Mouse (Mus musculus) megakaryocyte-erythroid progenitor cell, adult 5-6 weeks (primary cell): ENCODE measurements around the gene A630095E13Rik. TPM values are rescaled to one million over a fixed set of nuclear protein-coding genes. Genes with fewer than 3 reads are reported as not detected.
"Not testable (repeated sequence)": the region's sequence is repeated elsewhere in the genome, so short reads cannot be mapped to it uniquely, and the experiment has no call there.

Experiments
- ATAC-seq: replicated peaks from 2 replicates; pipeline ENCODE4 v1.8.0; 2016; ENCODE audit warnings: mild to moderate bottlenecking, inconsistent platforms; ENCODE audit not compliant: severe bottlenecking, poor library complexity, low FRiP score, low TSS enrichment
- total RNA-seq, 2 experiments: library from RNA; stranded (forward) in 1 of 2; stranded (reverse) in 1 of 2; fragments of 200-1000, 215-1000 nt in 1 of 2; fragments of >200 nt in 1 of 2; fragmentation: Nextera tagmentation in 1 of 2; gene quantifications; 2 replicates each; pipeline ENCODE4 v1.2.3; 2014 to 2017

A630095E13Rik gene
- total RNA-seq (2014; fragmentation: Nextera tagmentation), result not detected in 2 replicates
- total RNA-seq (2017), result not detected in 2 replicates

DNA sequence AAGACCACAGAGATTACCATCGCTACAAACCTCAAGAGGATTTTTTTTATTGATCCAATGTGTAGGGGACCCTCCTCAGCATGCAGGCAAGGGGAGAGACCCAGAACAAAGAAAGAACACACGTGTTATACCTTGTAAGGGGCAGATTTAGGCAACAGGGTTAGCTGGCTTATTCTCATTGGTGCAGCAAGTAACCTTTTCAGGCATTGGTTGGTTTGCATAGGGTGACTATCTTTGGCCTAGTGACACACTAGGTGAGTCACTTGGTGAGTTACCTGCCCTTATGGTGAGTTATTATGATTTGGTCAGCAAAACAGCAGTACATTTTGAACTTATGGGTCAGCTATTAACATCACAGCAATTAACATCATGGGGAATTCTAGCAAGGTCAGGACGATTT is at the start of gene A630095E13Rik:
TSS of gene A630095E13Rik (minus strand) at position 101 of the 400 bp plus-strand sequence.
- not testable (repeated sequence) for ATAC-seq

DNA sequence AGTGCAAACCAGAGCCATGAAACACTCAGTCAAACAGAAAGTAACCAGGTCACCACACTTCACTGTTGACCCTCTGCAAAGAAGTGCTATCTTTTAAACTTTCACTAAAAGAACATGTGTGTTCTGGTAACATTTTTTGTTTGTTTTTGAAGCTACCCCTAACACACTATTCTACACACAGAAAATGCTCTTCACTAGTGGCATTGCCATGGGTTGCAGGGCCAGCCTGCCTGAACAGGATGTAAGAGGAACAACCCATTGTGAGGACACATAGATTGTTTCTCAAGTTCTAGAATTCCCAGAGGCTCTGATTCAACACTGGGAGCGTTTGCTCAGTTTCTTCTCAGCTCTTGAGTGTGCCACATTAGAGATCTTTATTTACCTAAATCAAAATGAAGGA is 49.7 kb upstream of the A630095E13Rik start, which contains the start of gene Acrv1:
TSS of gene Acrv1 (plus strand) at position 301 of the 400 bp plus-strand sequence.
- no peak for ATAC-seq

DNA sequence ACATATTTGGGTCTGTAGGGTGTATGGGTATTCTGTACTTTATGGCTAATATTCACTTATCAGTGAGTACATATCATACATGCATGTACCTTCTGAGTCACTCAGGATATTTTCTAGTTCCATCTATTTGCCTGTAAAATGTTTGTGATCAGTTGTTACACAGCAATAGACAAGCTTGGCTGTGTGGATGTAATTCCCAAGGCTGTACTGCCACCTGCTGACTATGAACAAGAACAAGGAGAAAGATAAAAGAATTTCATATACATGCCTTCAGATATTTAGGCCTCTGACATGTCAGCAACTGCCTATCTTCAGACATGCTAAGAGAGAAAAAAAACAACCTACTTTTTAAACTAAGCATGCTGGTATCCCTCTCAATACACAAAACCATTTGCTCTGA is 44.2 kb upstream of the A630095E13Rik start:
- no peak for ATAC-seq

DNA sequence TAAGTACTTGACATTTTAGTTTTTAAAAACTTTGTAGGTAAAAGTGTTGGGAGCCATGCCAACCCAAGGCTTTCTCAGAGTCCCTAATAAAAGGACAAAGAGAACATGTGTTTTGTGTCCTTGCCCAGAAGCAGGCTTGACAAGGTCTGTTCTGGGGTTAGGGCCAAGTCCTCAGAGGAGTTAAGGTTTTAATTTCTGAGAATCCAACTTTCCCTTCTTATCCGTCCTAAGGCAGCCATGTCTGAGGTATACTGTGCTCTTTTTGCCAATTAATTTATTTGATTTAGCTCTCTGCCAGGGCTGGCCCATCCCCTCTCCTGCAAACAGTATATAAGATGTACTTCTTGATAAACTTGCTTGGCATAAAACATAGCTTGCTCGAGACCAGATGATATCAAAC is 38.2 kb upstream of the A630095E13Rik start:
- no peak for ATAC-seq

Other genes starting within 250 kb of the A630095E13Rik start
- gene Gm7257, start 211.5 kb downstream of the A630095E13Rik start, total RNA-seq (2014; fragmentation: Nextera tagmentation), result not detected in 2 replicates
- gene Gm7257, start 211.5 kb downstream of the A630095E13Rik start, total RNA-seq (2017), result not detected in 2 replicates
- gene Gm9513, start 167.7 kb downstream of the A630095E13Rik start, total RNA-seq (2014; fragmentation: Nextera tagmentation), result not detected in 2 replicates
- not detected in 2 replicates for gene Gm9513, start 167.7 kb downstream of the A630095E13Rik start, total RNA-seq (2017)
- not detected in 2 replicates for gene Gm5615, start 101.4 kb downstream of the A630095E13Rik start, total RNA-seq (2014; fragmentation: Nextera tagmentation)
- not detected in 2 replicates for gene Gm5615, start 101.4 kb downstream of the A630095E13Rik start, total RNA-seq (2017)
- not detected in 2 replicates for gene Gm17689, start 60.7 kb downstream of the A630095E13Rik start, total RNA-seq (2014; fragmentation: Nextera tagmentation)
- not detected in 2 replicates for gene Gm17689, start 60.7 kb downstream of the A630095E13Rik start, total RNA-seq (2017)
- not detected in 2 replicates for gene Acrv1, start 49.8 kb upstream of the A630095E13Rik start, total RNA-seq (2014; fragmentation: Nextera tagmentation)
- not detected in 2 replicates for gene Acrv1, start 49.8 kb upstream of the A630095E13Rik start, total RNA-seq (2017)
- 42.9 and 54.5 TPM in 2 replicates for gene Chek1, start 83.7 kb upstream of the A630095E13Rik start, total RNA-seq (2014; fragmentation: Nextera tagmentation)
- 94.6 and 124 TPM in 2 replicates for gene Chek1, start 83.7 kb upstream of the A630095E13Rik start, total RNA-seq (2017)
- gene Stt3a, start 124.3 kb upstream of the A630095E13Rik start, total RNA-seq (2014; fragmentation: Nextera tagmentation), result 168 and 186 TPM in 2 replicates
- 677 and 976 TPM in 2 replicates for gene Stt3a, start 124.3 kb upstream of the A630095E13Rik start, total RNA-seq (2017)
- 34.9 and 60.8 TPM in 2 replicates for gene Ei24, start 154.0 kb upstream of the A630095E13Rik start, total RNA-seq (2014; fragmentation: Nextera tagmentation)
- gene Ei24, start 154.0 kb upstream of the A630095E13Rik start, total RNA-seq (2017), result 42.1 and 44.0 TPM in 2 replicates
- not detected in 2 replicates for gene Fez1, start 178.5 kb upstream of the A630095E13Rik start, total RNA-seq (2014; fragmentation: Nextera tagmentation)
- not detected in 2 replicates for gene Fez1, start 178.5 kb upstream of the A630095E13Rik start, total RNA-seq (2017)